ENCODE assay signal across 8 mouse cellular contexts in genomic region chr11:95712085-95712562, GRCm38 (mm10). TPM values are rescaled to one million over a fixed set of nuclear protein-coding genes. Genes with fewer than 3 reads are reported as not detected.
DNase-seq lines count a peak whose midpoint lies in the region; ATAC-seq and TF ChIP-seq lines count a peak whose summit lies in the region.

No protein-coding gene starts in this region.

- peak overlapping the region; percentile 70 for H3K9ac ChIP-seq in ES-E14 (ENCODE audit: insufficient read depth, low read depth, low read length, poor library complexity, severe bottlenecking)
- peak overlapping the region; percentile 98 for H3K9ac ChIP-seq in embryonic facial prominence, embryonic 13.5 days

- no peak for ATAC-seq in embryonic facial prominence, embryonic 13.5 days (ENCODE audit: insufficient number of reproducible peaks, insufficient read depth, low FRiP score, low TSS enrichment, low read depth)
- peak; percentile 75 for ATAC-seq in megakaryocyte, adult 5-6 weeks (ENCODE audit: poor library complexity, severe bottlenecking)

- H3K4me2 ChIP-seq in embryonic facial prominence, embryonic 13.5 days, result peak overlapping the region; percentile 90

- H3K27ac ChIP-seq in ES-E14 (ENCODE audit: insufficient read depth, low read depth, low read length, poor library complexity, severe bottlenecking), result no peak overlapping the region
- peak overlapping the region; percentile 99 for H3K27ac ChIP-seq in embryonic facial prominence, embryonic 13.5 days
- peak overlapping the region; percentile 98 for H3K27ac ChIP-seq in hindbrain, embryonic 10.5 days

- no peaks in the 10 kb centered on the region for H3K9me3 ChIP-seq in ES-E14 (ENCODE audit: control insufficient read depth, insufficient read depth, low read depth, low read length)
- no peaks in the 10 kb centered on the region for H3K9me3 ChIP-seq in embryonic facial prominence, embryonic 13.5 days
- no peaks in the 10 kb centered on the region for H3K9me3 ChIP-seq in hindbrain, embryonic 10.5 days

- peak overlapping the region; percentile 25 to 59 for H3K4me3 ChIP-seq in ES-E14 (ENCODE audit: insufficient read depth in 1 of 2, low read depth in 1 of 2, low read length in 2 of 2, poor library complexity in 1 of 2, severe bottlenecking in 1 of 2)
- H3K4me3 ChIP-seq in embryonic facial prominence, embryonic 13.5 days, result peak overlapping the region; percentile 85
- H3K4me3 ChIP-seq in hindbrain, embryonic 10.5 days, result peak overlapping the region; percentile 97

- WGBS in embryonic facial prominence, embryonic 13.5 days, result 35% methylated on average over 12 of the region's 12 CpGs
- 41% methylated on average over 12 of the region's 12 CpGs for WGBS in hindbrain, embryonic 10.5 days

- no peaks in the 10 kb centered on the region for H3K27me3 ChIP-seq in embryonic facial prominence, embryonic 13.5 days
- H3K27me3 ChIP-seq in hindbrain, embryonic 10.5 days (ENCODE audit: insufficient read depth, poor library complexity, severe bottlenecking), result no peaks in the 10 kb centered on the region

- no peaks in the 10 kb centered on the region for H3K36me3 ChIP-seq in ES-E14 (ENCODE audit: control insufficient read depth, insufficient read depth, low read length, poor library complexity, severe bottlenecking)
- H3K36me3 ChIP-seq in embryonic facial prominence, embryonic 13.5 days, result no peaks in the 10 kb centered on the region
- H3K36me3 ChIP-seq in hindbrain, embryonic 10.5 days, result no peaks in the 10 kb centered on the region

- in situ Hi-C loops in ES-E14 (cut with MboI; ENCODE audit: low sequenced_read_pairs in 2 of 2, unreplicated experiment in 2 of 2), result no loop called here

- H3K4me1 ChIP-seq in ES-E14 (ENCODE audit: control insufficient read depth in 2 of 2, insufficient read depth in 2 of 2, low read length in 2 of 2, poor library complexity in 1 of 2), result peaks cover 12 to 24% of the 10 kb centered on the region in 2 experiments
- H3K4me1 ChIP-seq in embryonic facial prominence, embryonic 13.5 days, result peaks cover 35% of the 10 kb centered on the region
- peaks cover 45% of the 10 kb centered on the region for H3K4me1 ChIP-seq in hindbrain, embryonic 10.5 days (replicated peaks)

- DNase-seq in cerebellum, adult 11-12 months, result peak; percentile 52
- no peak for DNase-seq in cerebellum, adult 8-10 months
- no peak for DNase-seq in ES-E14 (ENCODE audit: low read depth, low spot score)
- DNase-seq in hindbrain, embryonic 10.5 days (ENCODE audit: low spot score), result no peak
- DNase-seq in left cerebral cortex, postnatal 25 days (ENCODE audit: low spot score in 2 of 2), result peak; percentile 39 to 53
- peak; percentile 15 to 24 for DNase-seq in urinary bladder, postnatal 36 days (ENCODE audit: low spot score in 2 of 2)

- intact Hi-C loops in left cerebral cortex, postnatal 25 days (cut with DNase I), result no loop called here

TF ChIP-seq in ES-E14, 5 proteins besides CTCF, POLR2A, EP300 and RAD21:
- TF ChIP-seq MAFK (IDR thresholded peaks at IDR 0.05; ENCODE audit: insufficient read depth, low read depth, low read length) (no peak), HCFC1 (IDR thresholded peaks at IDR 0.05; ENCODE audit: borderline replicate concordance, insufficient read depth, low read length) (no peak), ZNF384 (IDR thresholded peaks at IDR 0.05; ENCODE audit: low read depth, low read length) (no peak), CHD2 (IDR thresholded peaks at IDR 0.05; ENCODE audit: low read depth, low read length) (no peak), ZC3H11A (IDR thresholded peaks at IDR 0.05; ENCODE audit: borderline replicate concordance, low read depth, low read length) (no peak)

RNA-seq across cellular contexts. Expression of gene Zfp652, which starts 0.3 kb away (rescaled TPM):
- total RNA-seq in ES-E14 (2012; rRNA removed), result 26.9 and 47.0 TPM in 2 replicates
- polyA plus RNA-seq in embryonic facial prominence, embryonic 13.5 days (2015; fragmentation: Nextera tagmentation; extraction: Ambion mirVana), result 24.5 and 25.3 TPM in 2 replicates
- polyA plus RNA-seq in hindbrain, embryonic 10.5 days (2016; fragmentation: Nextera tagmentation; extraction: Ambion mirVana), result 16.7 and 17.2 TPM in 2 replicates
- 10 to 100 TPM; 38.7 to 44.2 TPM for total RNA-seq in left cerebral cortex, postnatal 25 days (2021)
- total RNA-seq in megakaryocyte, adult 5-6 weeks (2015), result 32.0 and 41.3 TPM in 2 replicates
- total RNA-seq in megakaryocyte, adult 5-6 weeks (2017), result 20.6 and 28.1 TPM in 2 replicates

RNA-seq across cellular contexts. Expression of gene B130006D01Rik, which starts 11.3 kb away (rescaled TPM):
- total RNA-seq in ES-E14 (2012; rRNA removed), result 1.5 and 3.0 TPM in 2 replicates
- 2.0 and 2.8 TPM in 2 replicates for polyA plus RNA-seq in embryonic facial prominence, embryonic 13.5 days (2015; fragmentation: Nextera tagmentation; extraction: Ambion mirVana)
- 1.1 and 1.4 TPM in 2 replicates for polyA plus RNA-seq in hindbrain, embryonic 10.5 days (2016; fragmentation: Nextera tagmentation; extraction: Ambion mirVana)
- total RNA-seq in left cerebral cortex, postnatal 25 days (2021), result 1 to 10 TPM in 1 of 2 experiments, under 1 TPM in 1; 0.73 to 1.9 TPM
- 1.3 and 2.7 TPM in 2 replicates for total RNA-seq in megakaryocyte, adult 5-6 weeks (2015)
- 1.8 and 2.2 TPM in 2 replicates for total RNA-seq in megakaryocyte, adult 5-6 weeks (2017)

RNA-seq across cellular contexts. Expression of gene Phb, which starts 45.4 kb away (rescaled TPM):
- total RNA-seq in ES-E14 (2012; rRNA removed), result 693 and 831 TPM in 2 replicates
- 209 and 218 TPM in 2 replicates for polyA plus RNA-seq in embryonic facial prominence, embryonic 13.5 days (2015; fragmentation: Nextera tagmentation; extraction: Ambion mirVana)
- 222 and 248 TPM in 2 replicates for polyA plus RNA-seq in hindbrain, embryonic 10.5 days (2016; fragmentation: Nextera tagmentation; extraction: Ambion mirVana)
- total RNA-seq in left cerebral cortex, postnatal 25 days (2021), result 10 to 100 TPM; 80.2 to 81.4 TPM
- total RNA-seq in megakaryocyte, adult 5-6 weeks (2015), result 20.6 and 20.7 TPM in 2 replicates
- 33.9 and 40.9 TPM in 2 replicates for total RNA-seq in megakaryocyte, adult 5-6 weeks (2017)

Comparison
In these comparisons a context has a peak if more than half of its experiments do, and no peak if none do; other contexts are left out.
1. DNase-seq: peak in cerebellum, adult 11-12 months (single experiment), left cerebral cortex, postnatal 25 days (2 of 2) and urinary bladder, postnatal 36 days (2 of 2); none in cerebellum, adult 8-10 months (single experiment), ES-E14 (single experiment) and hindbrain, embryonic 10.5 days (single experiment).
2. H3K4me3 ChIP-seq: peak in every context shown above with its lines; median percentile 97 in hindbrain, embryonic 10.5 days; 85 in embryonic facial prominence, embryonic 13.5 days; 42 in ES-E14.